Mouse (Mus musculus) lung, adult 2 months (tissue): ENCODE measurements around the gene Tnfaip1.

Experiments used
- CTCF ChIP-seq: fragments of 200-500 bp; IDR thresholded peaks from 2 replicates; pipeline ENCODE4 v1.5.1; 2011; ENCODE audit warnings: mild to moderate bottlenecking, low read length, control low read depth; ENCODE audit not compliant: insufficient read depth
- POLR2A ChIP-seq: fragments of 200-500 bp; IDR thresholded peaks from 2 replicates; pipeline ENCODE4 v1.6.1; 2011; ENCODE audit warnings: low read depth, mild to moderate bottlenecking, control low read depth, low read length, borderline replicate concordance; ENCODE audit errors: extremely low read depth

DNA sequence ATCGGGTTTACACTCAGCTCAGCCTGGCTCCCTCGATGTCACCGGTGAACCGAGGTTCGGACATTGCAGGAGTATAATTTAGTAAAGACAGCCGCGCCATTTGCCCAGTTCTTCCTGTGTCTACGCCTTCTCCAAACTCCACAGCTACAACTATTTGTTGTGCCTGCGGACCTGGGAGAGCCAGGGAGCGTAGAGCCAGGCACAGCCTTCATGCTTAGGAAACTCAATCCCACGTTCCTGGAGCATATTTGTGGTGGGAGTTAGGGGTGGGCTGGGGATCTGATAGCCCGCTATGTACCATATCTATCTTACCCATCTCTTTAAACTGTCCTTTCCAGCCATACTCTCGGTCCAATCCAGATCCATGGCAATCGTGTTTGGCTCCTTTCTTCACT lies 555 bp upstream of the Tnfaip1 start:
- TF ChIP-seq POLR2A = no peak
- no peak for TF ChIP-seq CTCF
